Mouse (Mus musculus) frontal cortex, adult 2 months (tissue): ENCODE data around the gene Shank2. TPM values are rescaled to one million over a fixed set of nuclear protein-coding genes. Genes with fewer than 3 reads are reported as not detected.

Source experiments
- DNase-seq, 2 experiments: peaks; one replicate each; pipeline ENCODE4 v3.0.0; 2022; ENCODE audit warnings: low spot score in 1 of 2; ENCODE audit errors: extremely low spot score in 1 of 2
- polyA plus RNA-seq: library from polyadenylated mRNA; depleted of rRNA; stranded (reverse); fragments of >200 nt; gene quantifications from 2 replicates; pipeline ENCODE4 v1.2.3, GENCODE M21; 2012

Gene Shank2
- polyA plus RNA-seq, 1 experiment: 63.4 TPM

DNA sequence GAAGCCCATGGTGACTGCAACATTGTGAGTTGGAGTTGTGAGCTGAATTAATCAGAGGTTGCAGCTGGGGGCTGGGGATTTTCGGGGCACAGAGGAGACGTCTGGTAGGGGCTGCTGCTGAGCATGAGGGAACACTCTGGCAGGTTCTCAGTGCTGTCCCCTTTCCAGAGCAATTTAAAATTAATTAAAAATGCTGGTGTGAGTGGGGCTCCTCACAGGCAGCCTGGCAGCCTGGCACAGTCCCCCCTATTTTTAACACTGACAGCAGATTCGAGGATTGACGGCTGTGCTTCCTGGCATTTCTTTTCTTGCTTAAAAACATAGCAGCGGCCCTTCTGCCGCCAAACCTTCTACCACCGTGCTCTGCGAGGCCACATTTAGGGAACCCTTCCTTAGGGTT lies 157.8 kb downstream of the Shank2 start:
- no peak for DNase-seq

GRCm38 (mm10) chr7:144160066-144160465 lies 158.3 kb downstream of the Shank2 start:
- no peak for DNase-seq

DNA sequence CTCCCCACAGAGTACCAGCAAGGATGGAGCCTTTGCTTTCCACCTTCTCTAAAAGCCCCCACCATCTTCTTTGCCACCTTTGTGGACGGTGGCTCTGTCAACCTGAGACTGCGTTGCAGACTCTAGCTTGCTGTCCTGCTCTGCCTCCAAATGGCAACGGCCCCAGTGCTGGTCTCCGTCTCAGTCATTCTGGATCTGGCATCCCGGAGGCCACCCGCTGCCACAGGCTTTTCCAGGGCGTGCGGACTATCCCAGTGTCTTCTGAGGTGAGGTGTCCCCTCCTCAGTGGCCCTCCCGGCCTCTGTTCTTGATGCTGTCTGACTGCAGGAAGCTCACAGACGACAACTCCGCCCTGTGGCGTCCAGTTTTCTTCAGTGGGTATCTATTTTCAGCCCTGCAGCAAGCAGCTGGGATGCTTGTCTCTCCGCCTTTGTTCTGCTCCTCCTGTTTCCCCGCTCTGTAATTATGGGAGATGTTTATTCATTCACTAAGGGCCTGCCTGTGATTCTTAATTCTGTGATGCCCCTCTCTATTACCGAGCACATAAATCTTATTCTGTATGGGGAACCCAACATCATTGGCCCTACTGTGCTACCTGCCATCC lies 159.0 kb downstream of the Shank2 start:
- no peak for DNase-seq

DNA sequence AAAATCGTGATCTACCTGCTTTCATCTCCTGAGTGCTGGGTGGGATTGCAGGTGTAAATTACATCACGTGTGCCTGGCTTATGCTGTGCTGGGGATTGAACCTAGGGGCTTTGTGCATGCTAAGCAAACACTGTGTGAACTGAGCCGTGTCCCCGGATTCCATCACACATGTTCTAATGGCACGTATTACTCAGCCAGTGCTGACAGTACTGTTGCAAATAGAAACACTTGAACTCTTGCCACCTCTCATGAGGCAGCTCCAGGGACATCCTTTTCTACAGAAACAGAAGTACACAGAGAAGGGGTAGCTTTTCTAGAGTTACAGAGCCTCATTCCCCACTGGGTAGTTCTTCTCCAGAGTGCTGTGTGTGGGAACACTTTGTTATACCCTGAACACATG lies 168.5 kb downstream of the Shank2 start:
- no peak for DNase-seq

- DNase-seq: peak in 1 of 2 experiments; percentile 33
These were observed 169.0 kb downstream of the Shank2 start for GRCm38 (mm10) chr7:144170686-144171085.

- DNase-seq: no peak
These were observed 172.1 kb downstream of the Shank2 start for GRCm38 (mm10) chr7:144173869-144174268.

- DNase-seq: peak in 1 of 2 experiments; percentile 55
These were observed 172.6 kb downstream of the Shank2 start for GRCm38 (mm10) chr7:144174329-144174728.

GRCm38 (mm10) chr7:144175025-144175424 lies 173.3 kb downstream of the Shank2 start:
- no peak for DNase-seq

DNA sequence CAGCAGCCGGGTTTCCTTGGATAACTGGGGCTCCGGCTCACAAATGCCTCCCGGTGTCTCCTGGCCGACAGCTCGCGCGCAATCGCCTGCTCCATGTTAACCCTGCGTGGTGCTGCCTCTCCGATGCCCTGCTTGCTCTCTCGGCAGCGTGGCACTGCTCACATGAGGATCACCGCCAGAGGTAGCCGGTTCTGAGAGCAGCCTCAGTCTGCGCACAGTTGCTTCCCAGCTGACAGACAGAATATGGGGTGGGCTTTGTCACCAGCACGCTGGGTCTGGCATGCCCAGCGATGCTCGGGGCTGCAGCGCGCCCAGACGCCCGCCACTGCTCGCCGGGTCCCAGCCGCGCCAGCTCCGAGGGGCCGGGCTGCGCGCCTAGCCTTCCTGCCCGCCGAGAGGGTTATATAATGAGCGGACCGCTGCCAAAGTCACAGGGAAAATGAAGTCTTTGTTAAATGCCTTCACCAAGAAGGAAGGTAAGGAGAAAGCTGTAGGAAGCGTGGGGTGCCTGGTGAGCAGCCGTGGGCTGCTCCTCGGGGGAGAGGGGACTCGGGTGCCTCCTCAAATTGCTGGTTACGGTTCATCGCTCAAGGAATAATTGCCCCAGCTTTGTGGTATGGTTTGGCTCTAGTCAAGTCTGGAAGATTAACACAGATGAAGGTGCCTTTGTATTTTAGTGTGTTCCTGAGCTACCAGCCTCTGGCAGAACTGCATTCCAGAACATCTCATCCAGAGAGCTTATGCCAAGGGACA lies 173.9 kb downstream of the Shank2 start:
- peak in 1 of 2 experiments; percentile 77 for DNase-seq

DNA sequence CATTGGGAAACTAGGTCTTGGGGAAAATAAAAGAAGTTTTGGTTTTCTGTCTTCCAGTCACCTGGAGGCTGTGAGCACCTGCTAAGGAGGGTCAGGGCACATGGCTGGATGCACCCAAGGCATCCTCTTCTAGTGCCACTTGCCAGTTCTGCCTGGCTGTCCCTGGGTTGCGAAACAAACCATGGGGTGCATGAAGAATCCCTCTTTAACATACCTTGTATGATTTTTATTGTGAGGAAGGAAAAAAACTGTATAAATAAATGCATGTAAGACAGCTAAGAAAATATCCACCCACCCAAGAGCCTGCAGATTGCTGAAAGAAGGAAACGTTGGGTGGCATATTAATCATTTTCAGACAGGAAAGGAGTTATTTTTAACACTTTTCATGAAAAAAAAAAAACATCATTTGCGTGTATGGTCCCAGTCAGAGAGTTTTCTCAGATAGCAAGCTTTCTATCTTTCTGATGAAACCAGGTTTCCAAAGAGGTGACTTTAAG lies 174.6 kb downstream of the Shank2 start:
- peak in 1 of 2 experiments; percentile 39 for DNase-seq

DNA sequence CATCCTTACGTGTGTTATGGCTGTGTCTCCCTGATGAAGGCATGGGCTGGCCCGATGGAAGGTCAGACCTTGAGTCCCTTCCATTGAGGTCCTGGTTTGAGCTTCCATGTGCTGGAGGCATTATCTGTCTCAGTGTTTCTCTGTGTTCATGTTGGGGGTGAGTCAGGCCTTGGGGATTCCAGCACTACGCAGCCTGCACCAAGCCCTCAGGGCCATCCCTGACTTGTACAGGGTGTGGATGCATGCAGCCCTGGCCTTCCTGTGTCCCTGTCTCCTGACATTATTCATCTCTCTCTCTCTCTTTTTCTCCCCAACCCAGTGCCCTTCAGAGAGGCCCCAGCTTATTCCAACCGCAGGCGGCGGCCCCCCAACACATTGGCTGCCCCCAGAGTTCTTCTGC lies 177.7 kb downstream of the Shank2 start:
- DNase-seq: no peak

- peak in 1 of 2 experiments; percentile 82 for DNase-seq
These were observed 179.2 kb downstream of the Shank2 start for GRCm38 (mm10) chr7:144180885-144181284.

DNA sequence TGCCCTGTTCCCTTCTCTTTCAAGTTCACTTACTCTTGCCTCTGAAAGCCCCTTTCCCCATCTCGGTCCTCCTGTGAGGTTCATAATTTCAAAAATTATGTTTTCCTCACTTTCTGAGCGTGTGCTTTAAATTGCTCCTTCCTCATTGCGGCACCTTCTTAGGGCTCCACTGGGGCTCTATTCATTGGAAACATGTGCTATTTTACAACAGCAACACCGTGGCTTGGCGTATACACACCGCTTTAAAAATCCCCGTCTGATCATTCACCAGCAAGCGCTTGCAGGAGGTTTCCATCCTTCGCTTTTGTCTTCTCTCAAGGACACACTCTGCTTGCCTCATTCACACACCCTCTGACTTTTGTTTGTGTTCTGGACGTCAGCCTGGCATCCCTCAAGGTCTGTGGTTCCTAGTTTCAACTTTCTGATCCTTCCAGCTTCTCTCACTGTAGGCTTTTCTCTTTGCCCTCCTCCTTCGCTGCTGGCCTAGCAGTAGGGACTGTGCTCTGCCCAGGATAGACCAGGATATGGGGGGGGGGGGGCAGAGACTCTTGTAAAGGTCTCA lies 186.2 kb downstream of the Shank2 start:
- DNase-seq: no peak

DNA sequence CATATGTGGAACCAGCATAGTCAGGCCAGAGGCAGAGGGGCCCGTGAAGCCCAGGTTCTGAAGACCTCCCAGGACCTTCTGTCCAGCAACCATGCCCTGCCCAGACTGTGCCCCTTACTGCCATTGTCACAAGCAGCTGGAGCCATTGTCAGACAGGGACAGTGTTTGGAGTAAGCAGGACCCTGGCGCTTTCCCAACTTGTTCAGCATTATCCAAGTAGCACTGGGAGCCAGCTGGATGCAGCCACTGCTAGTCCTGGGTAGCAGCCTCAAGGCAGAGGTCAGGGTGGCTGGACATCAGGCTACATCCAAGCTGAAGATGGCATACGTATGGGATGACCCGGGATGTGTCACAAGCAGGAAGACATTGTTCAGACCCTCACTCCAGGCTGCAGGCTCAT lies 187.7 kb downstream of the Shank2 start:
- DNase-seq: no peak

GRCm38 (mm10) chr7:144198491-144198890 lies 196.8 kb downstream of the Shank2 start:
- no peak for DNase-seq

GRCm38 (mm10) chr7:144202017-144202682 lies 200.4 kb downstream of the Shank2 start:
- DNase-seq: no peak

DNA sequence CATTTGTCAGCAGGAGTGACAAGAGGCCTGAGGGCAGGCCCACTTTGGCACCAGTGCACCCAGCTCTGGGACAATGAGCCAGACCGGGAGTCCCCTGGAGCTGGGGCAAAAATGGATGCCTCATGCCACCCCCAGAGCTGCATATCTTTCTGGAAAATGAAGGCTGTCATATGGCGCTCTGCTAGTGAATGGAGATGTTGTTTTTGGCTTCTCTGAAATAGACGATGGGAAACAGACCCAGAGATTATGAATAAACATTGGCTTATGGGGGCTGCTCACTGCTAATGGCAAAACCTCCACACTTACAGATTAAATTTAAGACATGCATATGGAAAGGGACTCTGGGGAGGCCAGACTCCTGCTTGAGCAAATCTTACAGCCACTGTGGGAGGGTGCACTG lies 202.6 kb downstream of the Shank2 start:
- peak in 1 of 2 experiments; percentile 53 for DNase-seq

- DNase-seq: no peak
These were observed 203.4 kb downstream of the Shank2 start for GRCm38 (mm10) chr7:144205161-144205560.

DNA sequence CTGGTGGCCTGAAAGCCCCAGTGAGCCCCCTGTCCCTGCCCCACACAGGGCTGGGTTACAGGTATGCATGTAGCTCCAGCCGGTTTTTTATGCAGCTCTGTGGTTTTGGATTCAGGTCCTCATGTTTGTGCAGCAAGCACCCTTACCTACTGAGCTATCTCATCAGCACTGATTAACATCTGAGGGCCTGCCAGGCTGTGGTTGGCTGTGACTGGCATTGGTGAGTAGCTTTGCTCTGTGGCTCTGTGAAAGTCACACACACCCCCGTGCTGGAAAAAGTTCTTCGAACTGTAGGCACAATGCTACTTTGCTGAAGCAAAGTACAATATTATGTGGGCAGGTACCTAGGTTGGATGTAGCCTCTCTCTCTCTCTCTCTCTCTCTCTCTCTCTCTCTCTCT lies 204.1 kb downstream of the Shank2 start:
- peak in 1 of 2 experiments; percentile 64 for DNase-seq

DNA sequence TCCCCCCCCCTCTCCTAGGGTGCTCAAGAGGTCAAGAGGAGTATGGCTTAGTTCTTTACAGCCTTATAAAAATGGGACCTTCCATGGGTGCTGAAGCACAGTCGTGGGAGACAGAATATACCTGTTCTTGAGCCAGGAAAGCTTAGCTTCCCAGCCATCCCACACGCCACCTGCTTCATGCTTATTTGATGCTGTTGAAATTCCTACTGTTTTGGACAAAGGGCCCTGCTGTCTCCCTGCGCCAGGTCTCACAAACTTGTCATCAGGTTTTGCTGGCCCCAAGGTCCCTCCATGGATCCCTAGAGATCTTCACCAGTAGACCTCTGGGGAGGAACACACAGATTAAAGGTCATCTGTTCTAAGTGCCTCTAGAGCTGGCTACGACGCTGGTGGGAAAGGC lies 204.5 kb downstream of the Shank2 start:
- peak in 1 of 2 experiments; percentile 54 for DNase-seq

DNA sequence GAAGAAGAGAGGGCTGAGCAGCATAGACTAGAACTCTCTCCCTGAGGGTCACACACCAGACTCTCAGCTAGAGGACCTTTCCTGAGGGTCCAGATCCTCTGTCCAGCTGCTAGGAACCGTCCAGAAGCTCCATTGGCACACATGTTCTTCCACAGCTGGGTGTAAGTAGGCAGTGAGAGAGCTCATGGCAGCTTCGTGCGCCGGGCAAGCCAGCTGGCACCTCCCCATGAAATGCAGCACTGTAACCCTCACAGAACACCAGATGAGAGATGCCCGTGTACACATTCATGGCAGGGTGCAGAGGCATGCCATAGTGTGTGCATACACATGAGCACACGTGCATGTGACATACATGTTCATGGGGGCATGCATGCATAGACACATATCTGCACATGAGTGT lies 205.4 kb downstream of the Shank2 start:
- DNase-seq: peak in 1 of 2 experiments; percentile 28
